In the genomic region with DNA sequence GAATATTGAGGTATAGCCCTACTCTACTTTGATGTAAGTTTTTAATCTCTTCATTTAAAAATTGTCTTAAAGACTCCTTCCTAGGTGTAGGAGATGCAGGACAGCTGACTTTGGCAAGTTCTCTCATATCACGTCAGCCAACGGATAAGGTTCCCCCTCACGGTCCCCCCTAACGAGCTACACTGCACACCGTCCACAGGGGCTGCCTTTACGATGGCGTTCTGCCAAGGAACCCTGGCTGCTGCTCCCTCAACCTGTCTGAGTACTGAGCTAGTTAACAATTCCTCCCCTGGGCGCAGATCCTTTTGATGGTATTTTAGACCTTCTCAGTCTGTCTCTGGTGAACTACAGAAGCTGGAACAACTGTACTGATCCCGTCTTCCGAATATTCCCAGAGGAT, we compare ENCODE assay signal across 25 mouse cellular contexts. TPM values are rescaled to one million over a fixed set of nuclear protein-coding genes. Genes with fewer than 3 reads are reported as not detected.
DNase-seq lines count a peak whose midpoint lies in the region; ATAC-seq lines count a peak whose summit lies in the region.
"Had no signal": no experiment of that assay in that cellular context is flagged by ENCODE, and none has a peak within 500 bp of the region (broad histone marks: within the 10 kb centered on the region; RNA-seq: fewer than 3 reads in every experiment).

No protein-coding gene starts in this region.

- no peak overlapping the region for H3K9ac ChIP-seq in embryonic facial prominence, embryonic 13.5 days
- no peak overlapping the region for H3K9ac ChIP-seq in limb, embryonic 13.5 days
- no peak overlapping the region for H3K9ac ChIP-seq in embryonic facial prominence, embryonic 15.5 days
- H3K9ac ChIP-seq: embryonic facial prominence, embryonic 12.5 days; forebrain, postnatal 0 days; heart, embryonic 13.5 days; hindbrain, embryonic 13.5 days; intestine, embryonic 15.5 days had no signal

- H3K27ac ChIP-seq in embryonic facial prominence, embryonic 13.5 days: 0 out of 2 replicates have a peak overlapping the region, but pooled peaks have one; percentile 7
- no peak overlapping the region for H3K27ac ChIP-seq in embryonic facial prominence, embryonic 10.5 days (replicated peaks)
- no peak overlapping the region for H3K27ac ChIP-seq in limb, embryonic 13.5 days
- H3K27ac ChIP-seq in limb, embryonic 10.5 days: no peak overlapping the region
- no peak overlapping the region for H3K27ac ChIP-seq in embryonic facial prominence, embryonic 15.5 days (replicated peaks)
- H3K27ac ChIP-seq: embryonic facial prominence, embryonic 12.5 days; gastrocnemius, adult 2 months; heart, embryonic 10.5 days; heart, embryonic 13.5 days; hindbrain, embryonic 10.5 days; hindbrain, embryonic 13.5 days; intestine, embryonic 15.5 days had no signal

- H3K4me3 ChIP-seq in embryonic facial prominence, embryonic 13.5 days: no peak overlapping the region
- no peak overlapping the region for H3K4me3 ChIP-seq in embryonic facial prominence, embryonic 10.5 days
- H3K4me3 ChIP-seq in limb, embryonic 13.5 days: no peak overlapping the region
- no peak overlapping the region for H3K4me3 ChIP-seq in limb, embryonic 10.5 days
- H3K4me3 ChIP-seq in embryonic facial prominence, embryonic 15.5 days (replicated peaks): no peak overlapping the region
- H3K4me3 ChIP-seq: embryonic facial prominence, embryonic 12.5 days; gastrocnemius, adult 2 months; heart, embryonic 10.5 days; heart, embryonic 13.5 days; hindbrain, embryonic 10.5 days; hindbrain, embryonic 13.5 days; intestine, embryonic 15.5 days had no signal

- H3K27me3 ChIP-seq in embryonic facial prominence, embryonic 13.5 days: no peaks in the 10 kb centered on the region
- no peaks in the 10 kb centered on the region for H3K27me3 ChIP-seq in embryonic facial prominence, embryonic 10.5 days (replicated peaks; ENCODE audit: low read depth, poor library complexity, severe bottlenecking)
- no peaks in the 10 kb centered on the region for H3K27me3 ChIP-seq in limb, embryonic 13.5 days
- no peaks in the 10 kb centered on the region for H3K27me3 ChIP-seq in limb, embryonic 10.5 days (ENCODE audit: low read depth, poor library complexity, severe bottlenecking)
- H3K27me3 ChIP-seq in embryonic facial prominence, embryonic 15.5 days: no peaks in the 10 kb centered on the region
- H3K27me3 ChIP-seq: embryonic facial prominence, embryonic 12.5 days; heart, embryonic 13.5 days; hindbrain, embryonic 13.5 days; intestine, embryonic 15.5 days had no signal

- no peak for ATAC-seq in embryonic facial prominence, embryonic 13.5 days (ENCODE audit: insufficient number of reproducible peaks, insufficient read depth, low FRiP score, low TSS enrichment, low read depth)
- ATAC-seq in limb, embryonic 13.5 days (ENCODE audit: low FRiP score, low read depth): peak; percentile 66; the same call in 1 of the 2 replicates
- 0 out of 2 replicates have a peak, but pooled peaks have one; percentile 34 for ATAC-seq in embryonic facial prominence, embryonic 15.5 days (ENCODE audit: insufficient number of reproducible peaks, low FRiP score, low TSS enrichment, low read depth)
- ATAC-seq: activated CD4-positive, CD25-positive, alpha-beta regulatory T cell, adult 4 months; forebrain, embryonic 14.5 days; forebrain, postnatal 0 days; hindbrain, embryonic 16.5 days; intestine, embryonic 15.5 days had no signal

- no peaks in the 10 kb centered on the region for H3K9me3 ChIP-seq in embryonic facial prominence, embryonic 13.5 days
- H3K9me3 ChIP-seq in embryonic facial prominence, embryonic 10.5 days: no peaks in the 10 kb centered on the region
- 0 out of 2 replicates have a peak, but pooled peaks cover 6% of the 10 kb centered on the region for H3K9me3 ChIP-seq in limb, embryonic 13.5 days
- H3K9me3 ChIP-seq in limb, embryonic 10.5 days (replicated peaks): no peaks in the 10 kb centered on the region
- no peaks in the 10 kb centered on the region for H3K9me3 ChIP-seq in embryonic facial prominence, embryonic 15.5 days (replicated peaks)
- H3K9me3 ChIP-seq: embryonic facial prominence, embryonic 12.5 days; heart, embryonic 13.5 days; hindbrain, embryonic 13.5 days; intestine, embryonic 15.5 days had no signal

- DNase-seq in embryonic facial prominence, embryonic 10.5 days (ENCODE audit: low spot score): no peak
- DNase-seq in limb, embryonic 10.5 days (ENCODE audit: low spot score): no peak
- DNase-seq in urinary bladder, postnatal 36 days (ENCODE audit: low spot score in 2 of 2): no peak
- DNase-seq: adrenal gland, adult 8-10 months; adrenal gland, postnatal 25 days; cerebellum, adult 18-20 months; cerebellum, adult 9-10 months; cerebellum, postnatal 14 days; forebrain, postnatal 0 days; gastrocnemius, adult 2 months; gastrocnemius, postnatal 14 days; heart, adult 18-20 months; heart, postnatal 36 days had no signal

- WGBS in embryonic facial prominence, embryonic 13.5 days: 59% methylated on average over 10 of the region's 10 CpGs
- 92% methylated on average over 10 of the region's 10 CpGs for WGBS in embryonic facial prominence, embryonic 10.5 days
- 44% methylated on average over 10 of the region's 10 CpGs for WGBS in limb, embryonic 13.5 days
- 83% methylated on average over 10 of the region's 10 CpGs for WGBS in limb, embryonic 10.5 days
- 61% methylated on average over 10 of the region's 10 CpGs for WGBS in embryonic facial prominence, embryonic 15.5 days

- no peak overlapping the region for H3K4me2 ChIP-seq in embryonic facial prominence, embryonic 13.5 days
- H3K4me2 ChIP-seq in limb, embryonic 13.5 days (replicated peaks): no peak overlapping the region
- H3K4me2 ChIP-seq in embryonic facial prominence, embryonic 15.5 days (replicated peaks): no peak overlapping the region
- H3K4me2 ChIP-seq: embryonic facial prominence, embryonic 12.5 days; heart, embryonic 13.5 days; hindbrain, embryonic 13.5 days; intestine, embryonic 15.5 days had no signal

- H3K4me1 ChIP-seq in embryonic facial prominence, embryonic 13.5 days: 0 out of 2 replicates have a peak, but pooled peaks cover 5% of the 10 kb centered on the region
- no peaks in the 10 kb centered on the region for H3K4me1 ChIP-seq in embryonic facial prominence, embryonic 10.5 days
- peaks cover 7% of the 10 kb centered on the region for H3K4me1 ChIP-seq in limb, embryonic 13.5 days
- 0 out of 2 replicates have a peak, but pooled peaks cover 4% of the 10 kb centered on the region for H3K4me1 ChIP-seq in limb, embryonic 10.5 days
- H3K4me1 ChIP-seq in embryonic facial prominence, embryonic 15.5 days: no peaks in the 10 kb centered on the region
- H3K4me1 ChIP-seq: embryonic facial prominence, embryonic 12.5 days; heart, embryonic 10.5 days; hindbrain, embryonic 10.5 days; hindbrain, embryonic 13.5 days; intestine, embryonic 15.5 days had no signal

- H3K36me3 ChIP-seq in embryonic facial prominence, embryonic 13.5 days: peaks cover 65% of the 10 kb centered on the region
- peaks cover 91% of the 10 kb centered on the region for H3K36me3 ChIP-seq in embryonic facial prominence, embryonic 10.5 days (replicated peaks)
- H3K36me3 ChIP-seq in limb, embryonic 13.5 days: peaks cover 76% of the 10 kb centered on the region
- peaks cover 84% of the 10 kb centered on the region for H3K36me3 ChIP-seq in limb, embryonic 10.5 days
- H3K36me3 ChIP-seq in embryonic facial prominence, embryonic 15.5 days: peaks cover 43% of the 10 kb centered on the region

RNA-seq across cellular contexts. Expression of a gene that starts 31.8 kb away (rescaled TPM):
- polyA plus RNA-seq in embryonic facial prominence, embryonic 13.5 days (2015; fragmentation: Nextera tagmentation; extraction: Ambion mirVana): 16.7 and 19.1 TPM in 2 replicates
- 18.8 and 21.1 TPM in 2 replicates for polyA plus RNA-seq in embryonic facial prominence, embryonic 10.5 days (2016; fragmentation: Nextera tagmentation; extraction: Ambion mirVana)
- polyA plus RNA-seq in limb, embryonic 13.5 days (2015; fragmentation: Nextera tagmentation; extraction: Ambion mirVana): 17.6 and 18.0 TPM in 2 replicates
- 15.6 and 21.7 TPM in 2 replicates for polyA plus RNA-seq in limb, embryonic 10.5 days (2016; fragmentation: Nextera tagmentation; extraction: Ambion mirVana)
- 12.5 and 13.4 TPM in 2 replicates for polyA plus RNA-seq in embryonic facial prominence, embryonic 15.5 days (2015; fragmentation: Nextera tagmentation; extraction: Ambion mirVana)
